Mouse (Mus musculus) thymus, postnatal 0 days (tissue): Measurements from ENCODE around the gene Parp12. TPM values are rescaled to one million over a fixed set of nuclear protein-coding genes. Genes with fewer than 3 reads are reported as not detected.

ENCODE experiments used
- DNase-seq: peaks from one replicate; pipeline ENCODE4 v3.0.0-alpha.2; 2015; ENCODE audit warnings: low spot score
- polyA plus RNA-seq: library from polyadenylated mRNA; unstranded; fragments of >200 nt; fragmentation: Nextera tagmentation; extraction: Ambion mirVana; gene quantifications from 2 replicates; pipeline ENCODE4 v1.2.1, GENCODE M21; 2015

The Parp12 gene
- 10.3 and 10.8 TPM in 2 replicates for polyA plus RNA-seq

GRCm38 (mm10) chr6:39117584-39118455, at the start of gene Parp12:
Parp12 (minus strand) TSS chr6:39118349.
- DNase-seq = peak; percentile 64

GRCm38 (mm10) chr6:39164891-39165290, 46.7 kb upstream of the Parp12 start:
- DNase-seq = no peak

GRCm38 (mm10) chr6:39161975-39162374, 43.8 kb upstream of the Parp12 start:
- DNase-seq = no peak

GRCm38 (mm10) chr6:39146041-39146440, 27.9 kb upstream of the Parp12 start:
- no peak for DNase-seq

DNA sequence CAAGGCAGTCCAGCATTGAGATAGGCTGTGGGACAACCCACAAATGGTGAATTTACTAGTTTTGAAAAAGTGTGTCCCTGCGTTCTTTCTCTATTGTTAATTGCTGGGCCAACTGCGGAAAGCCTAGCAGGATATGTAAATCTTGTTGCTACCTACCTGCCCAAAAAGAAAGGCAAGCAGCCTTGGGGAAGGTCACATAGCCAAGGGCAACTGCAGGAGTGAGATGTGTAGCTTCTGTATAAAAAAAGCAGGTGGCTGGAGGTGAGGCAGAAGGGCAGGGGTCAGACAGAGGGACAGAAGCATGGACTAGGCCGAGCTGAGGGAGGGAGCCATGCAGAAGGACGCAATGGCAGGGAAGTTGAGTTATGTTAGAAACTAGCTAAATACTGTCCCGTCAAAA, 14.4 kb upstream of the Parp12 start:
- DNase-seq = no peak

DNA sequence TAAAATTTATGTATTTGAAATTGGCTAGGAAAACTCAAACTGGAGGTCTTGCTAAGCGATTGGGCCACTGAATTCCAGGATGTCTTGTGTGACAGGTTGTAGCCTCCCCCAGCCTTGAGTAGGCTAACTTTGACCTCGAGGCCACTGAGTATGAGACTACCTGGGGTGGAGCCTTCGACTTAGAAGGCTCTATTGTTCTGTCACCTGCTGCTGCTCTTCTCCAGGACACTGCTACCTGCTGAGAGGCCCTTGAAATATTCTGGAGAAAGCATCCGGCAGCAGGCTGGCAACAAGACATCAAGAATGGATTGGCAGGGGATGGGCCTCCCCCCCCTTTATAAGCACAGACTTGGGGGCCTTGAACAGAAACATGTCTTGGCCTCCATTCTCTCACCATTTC, 13.3 kb upstream of the Parp12 start:
- no peak for DNase-seq

DNA sequence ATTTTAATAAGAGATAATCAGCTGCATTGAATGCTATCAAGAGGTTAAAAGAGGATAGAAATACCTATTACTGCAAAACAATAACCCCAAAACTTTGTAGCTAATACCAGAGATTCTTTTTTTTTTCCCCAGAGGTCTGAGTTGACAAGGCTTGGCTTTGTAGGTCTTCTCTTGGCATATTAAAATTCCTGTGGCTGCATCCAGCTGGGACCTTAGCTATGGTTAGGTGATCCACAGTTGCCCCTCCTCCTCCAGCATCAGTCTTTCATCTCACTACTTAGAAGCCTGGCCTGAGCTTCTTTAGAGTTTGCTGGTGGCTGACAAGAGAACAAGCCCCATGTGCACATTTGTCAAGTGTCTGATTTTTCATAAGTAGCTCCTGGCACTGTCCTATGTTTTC, 6.6 kb upstream of the Parp12 start:
- no peak for DNase-seq

GRCm38 (mm10) chr6:39120685-39121084, 2.5 kb upstream of the Parp12 start:
- DNase-seq = no peak

GRCm38 (mm10) chr6:39118456-39118881, 320 bp upstream of the Parp12 start:
- DNase-seq = no peak

DNA sequence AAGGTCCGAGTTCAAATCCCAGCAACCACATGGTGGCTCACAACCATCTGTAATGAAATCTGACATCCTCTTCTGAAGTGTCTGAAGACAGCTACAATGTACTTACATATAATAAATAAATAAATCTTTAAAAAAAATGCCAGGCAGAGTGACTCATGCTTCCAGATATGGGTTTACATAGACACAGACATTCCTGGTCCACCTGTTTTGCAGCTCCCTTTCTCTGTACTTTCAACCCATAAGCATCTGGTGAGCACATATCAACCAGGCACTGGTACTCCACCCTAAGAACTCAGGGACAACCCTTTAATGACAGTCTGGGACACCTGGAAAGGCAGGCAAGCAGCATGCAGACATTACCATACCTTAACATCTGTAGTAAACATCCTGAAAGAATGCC, 2.7 kb downstream of the Parp12 start:
- DNase-seq = no peak

DNA sequence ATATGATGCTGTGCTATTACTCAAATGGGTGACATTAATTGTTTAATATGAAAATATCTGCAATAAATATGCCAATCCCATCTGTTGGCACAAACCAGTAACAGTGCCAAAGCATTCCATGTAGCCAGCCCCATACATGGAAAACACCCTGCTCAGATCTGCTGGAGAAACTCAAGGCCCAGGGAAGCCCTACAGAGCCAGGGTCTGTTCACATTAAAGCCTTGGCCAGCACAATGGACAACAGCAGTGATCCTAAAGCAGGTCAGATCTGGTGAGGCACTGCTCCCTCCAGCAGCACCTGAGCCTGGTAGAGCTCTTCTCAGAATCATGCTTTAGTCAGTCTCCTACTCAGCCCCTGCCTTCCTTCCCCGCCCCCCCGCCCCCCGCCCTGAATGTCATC, 5.0 kb downstream of the Parp12 start:
- DNase-seq = no peak

DNA sequence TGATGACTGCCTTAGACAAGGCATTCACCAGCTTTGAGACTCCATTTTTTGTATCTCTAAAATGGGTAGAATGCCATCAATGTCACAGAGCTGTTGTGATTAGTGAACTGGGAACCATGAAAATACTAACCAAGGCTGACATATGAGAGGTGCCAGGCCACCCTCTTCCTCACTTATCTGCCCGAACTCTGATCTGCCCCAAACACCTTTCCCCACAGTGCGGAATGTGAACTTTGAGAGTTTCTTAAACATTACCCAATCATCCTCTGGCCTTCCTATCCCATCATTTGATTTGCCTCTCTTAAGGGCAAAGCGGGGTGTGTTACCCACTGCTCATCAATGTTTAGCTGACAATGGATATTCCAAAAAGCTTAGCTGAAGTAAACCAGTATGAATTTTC, 5.4 kb downstream of the Parp12 start:
- DNase-seq = no peak

DNA sequence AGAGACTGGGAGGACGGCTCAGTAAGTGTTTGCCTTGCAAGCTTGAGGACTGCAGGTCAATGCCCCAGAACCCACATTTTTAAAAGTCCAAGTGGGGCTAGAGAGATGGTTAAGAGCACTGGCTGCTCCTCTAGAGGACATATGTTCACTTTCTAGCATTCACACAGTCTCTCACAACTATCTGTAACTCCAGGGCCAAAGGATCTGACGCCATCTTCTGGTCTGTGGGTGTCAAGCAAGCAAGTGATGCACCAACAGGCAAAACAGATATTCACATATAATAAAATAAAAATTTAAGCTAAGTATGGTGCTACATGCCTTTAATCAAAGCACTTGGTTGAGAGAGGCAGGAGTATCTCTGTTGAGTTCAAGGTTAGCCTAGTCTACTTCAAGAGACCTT, 11.3 kb downstream of the Parp12 start:
- DNase-seq = no peak

- no peak for DNase-seq
These were observed 13.5 kb downstream of the Parp12 start for GRCm38 (mm10) chr6:39104631-39105030.

GRCm38 (mm10) chr6:39076498-39076897, 41.7 kb downstream of the Parp12 start:
- DNase-seq = no peak

- DNase-seq = no peak
These were observed 44.0 kb downstream of the Parp12 start for GRCm38 (mm10) chr6:39074186-39074585.

DNA sequence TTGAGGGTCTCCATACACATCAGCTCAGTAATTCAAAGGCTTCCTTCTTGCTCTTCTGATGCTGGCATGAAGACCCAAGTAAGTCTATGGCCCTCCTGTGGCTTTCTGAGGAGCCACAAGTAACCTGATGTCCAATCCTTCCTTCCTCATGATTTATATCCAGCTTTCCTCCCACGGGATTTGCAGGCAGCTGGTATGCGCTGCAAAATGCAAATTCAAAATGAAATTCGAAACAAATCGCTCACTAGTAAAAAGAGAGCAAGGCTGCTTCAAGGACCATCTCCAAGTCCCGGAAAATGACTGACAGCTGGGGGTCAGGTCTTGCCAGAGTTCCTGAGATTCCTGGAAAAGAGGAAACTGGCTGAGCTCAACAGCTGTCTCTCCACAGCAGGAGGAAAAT, 45.5 kb downstream of the Parp12 start:
- DNase-seq = no peak

DNA sequence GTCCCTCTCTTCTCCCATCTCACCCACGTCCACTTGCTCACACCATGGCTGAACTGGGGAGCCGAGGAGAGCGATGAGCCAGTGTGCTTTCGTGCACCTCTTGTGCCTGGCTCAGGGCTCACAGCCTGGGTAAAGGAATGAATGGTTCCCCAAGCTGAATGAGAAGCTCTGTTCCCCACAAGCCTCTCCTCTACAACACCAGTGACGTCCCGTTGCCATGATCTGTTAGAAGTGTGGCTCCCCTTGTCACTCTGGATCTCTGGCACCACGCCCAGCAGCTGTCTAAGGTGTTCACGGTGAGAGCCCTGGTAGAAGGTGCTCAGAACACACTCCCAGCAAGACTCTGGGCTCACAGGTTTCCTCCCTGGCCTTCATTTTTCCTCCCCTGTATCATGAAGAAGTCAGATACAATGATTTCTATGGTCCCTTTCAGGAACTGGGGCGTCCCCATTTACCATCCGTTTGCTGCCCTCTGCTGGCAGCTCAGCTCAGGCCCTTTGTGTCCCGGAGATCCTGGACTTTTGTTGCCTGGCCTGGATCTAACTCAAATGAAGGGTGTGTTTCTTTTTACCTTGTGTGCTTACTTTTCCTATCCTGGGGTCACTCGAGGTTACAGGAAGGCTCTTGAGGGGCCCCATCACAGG, 51.1 kb downstream of the Parp12 start:
- peak; percentile 48 for DNase-seq

- no peak for DNase-seq
These were observed 54.6 kb downstream of the Parp12 start for GRCm38 (mm10) chr6:39063541-39063940.

DNA sequence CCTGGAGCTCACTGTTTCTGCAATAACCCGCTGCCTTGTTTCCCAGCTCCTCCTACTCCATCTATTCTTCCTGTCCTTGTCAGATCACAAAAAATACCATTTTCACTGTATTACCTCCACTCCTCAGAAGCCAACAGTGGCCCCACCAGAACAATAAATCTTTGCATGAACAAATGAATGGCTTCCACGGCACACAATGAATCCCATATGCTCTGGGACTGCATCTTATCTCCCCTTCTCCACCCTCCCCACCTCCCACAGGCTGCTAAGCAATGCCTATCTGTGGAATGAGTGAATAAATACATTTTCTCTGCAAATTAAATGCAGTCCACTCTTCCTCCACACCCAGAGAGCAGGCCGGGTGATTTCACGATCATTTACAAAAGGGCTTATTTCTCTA, 57.0 kb downstream of the Parp12 start:
- no peak for DNase-seq

DNA sequence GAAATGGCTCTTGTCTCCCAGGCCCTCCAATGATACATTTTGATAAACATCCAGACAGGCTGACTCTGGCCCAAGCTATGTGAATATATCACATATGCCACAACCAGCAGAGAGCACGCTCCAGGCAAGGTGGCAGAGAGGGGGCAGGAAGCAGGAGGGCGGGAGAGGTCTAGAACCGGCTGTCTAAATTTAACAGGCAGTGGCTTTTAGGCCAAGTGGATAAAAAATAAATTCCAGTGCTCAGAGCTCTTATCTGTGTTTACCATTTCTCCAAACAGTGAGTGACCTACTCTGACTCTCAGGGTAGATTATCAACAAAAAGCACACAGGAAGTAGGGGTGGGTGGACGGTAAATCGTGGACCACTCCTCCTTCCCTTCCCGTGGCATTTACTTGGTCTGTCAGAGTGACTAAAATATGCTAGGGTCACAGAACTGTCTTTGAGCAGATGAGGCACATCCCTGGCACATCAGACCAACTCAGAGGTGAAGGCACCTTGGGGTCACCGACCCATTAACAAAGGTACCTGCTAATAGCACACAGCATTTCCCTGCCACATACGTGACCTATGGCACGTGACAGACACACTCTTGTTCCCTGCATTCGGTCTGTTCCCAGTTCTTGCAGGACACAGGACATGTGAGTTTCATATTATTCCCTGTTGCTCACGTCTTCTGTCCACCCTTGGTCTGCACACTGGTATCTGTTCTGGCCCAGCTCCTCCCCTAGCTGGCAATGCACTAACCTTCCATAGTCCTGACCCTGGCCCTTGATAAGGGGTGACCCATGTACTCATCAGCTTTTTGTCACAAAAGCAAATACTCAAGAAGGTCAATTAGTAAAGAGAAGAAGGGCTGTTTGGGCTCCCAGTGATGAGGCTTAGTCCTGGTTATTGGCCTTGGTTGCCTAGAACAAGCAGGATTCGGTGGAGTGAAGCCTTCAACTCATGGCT, 58.3 kb downstream of the Parp12 start:
- DNase-seq = no peak

- DNase-seq = no peak
These were observed 59.2 kb downstream of the Parp12 start for GRCm38 (mm10) chr6:39058936-39059335.
